Mouse (Mus musculus) kidney, adult 8-10 months (tissue): ENCODE results near the gene Col12a1.

Experiments used
- DNase-seq, 2 experiments: peaks; one replicate each; pipeline ENCODE4 v3.0.0; 2022

Gene Col12a1

GRCm38 (mm10) chr9:79718481-79719370 is at the start of gene Col12a1:
Col12a1 (minus strand) TSS chr9:79718831.
- no peak for DNase-seq

GRCm38 (mm10) chr9:79766991-79767545 is 48.4 kb upstream of the Col12a1 start:
- peak; percentile 18 to 41 for DNase-seq

- peak; percentile 17 to 18 for DNase-seq
Observed at GRCm38 (mm10) chr9:79765329-79765728, 46.7 kb upstream of the Col12a1 start.

- DNase-seq = no peak
Observed at GRCm38 (mm10) chr9:79762519-79762918, 43.9 kb upstream of the Col12a1 start.

GRCm38 (mm10) chr9:79760076-79760475 is 41.4 kb upstream of the Col12a1 start:
- peak in 1 of 2 experiments; percentile 11 for DNase-seq

GRCm38 (mm10) chr9:79759385-79760005 is 40.9 kb upstream of the Col12a1 start, which contains the start of gene Cox7a2:
Cox7a2 (minus strand) TSS chr9:79759878.
- DNase-seq = peak; percentile 97

GRCm38 (mm10) chr9:79755311-79755710 is 36.7 kb upstream of the Col12a1 start:
- DNase-seq = no peak

GRCm38 (mm10) chr9:79751846-79752245 is 33.2 kb upstream of the Col12a1 start:
- DNase-seq = no peak

- no peak for DNase-seq
Observed at GRCm38 (mm10) chr9:79750709-79751108, 32.1 kb upstream of the Col12a1 start.

GRCm38 (mm10) chr9:79745036-79745435 is 26.4 kb upstream of the Col12a1 start:
- DNase-seq = no peak

- no peak for DNase-seq
Observed at GRCm38 (mm10) chr9:79735608-79736007, 17.0 kb upstream of the Col12a1 start.

GRCm38 (mm10) chr9:79730301-79730700 is 11.7 kb upstream of the Col12a1 start:
- DNase-seq = no peak

GRCm38 (mm10) chr9:79723090-79723489 is 4.5 kb upstream of the Col12a1 start:
- DNase-seq = no peak

- DNase-seq = peak in 1 of 2 experiments; percentile 45
Observed at GRCm38 (mm10) chr9:79721056-79721455, 2.4 kb upstream of the Col12a1 start.

GRCm38 (mm10) chr9:79720143-79720542 is 1.5 kb upstream of the Col12a1 start:
- DNase-seq = no peak

- no peak for DNase-seq
Observed at GRCm38 (mm10) chr9:79719451-79719850, 820 bp upstream of the Col12a1 start.

GRCm38 (mm10) chr9:79717836-79718475 is 675 bp downstream of the Col12a1 start:
- no peak for DNase-seq

GRCm38 (mm10) chr9:79716909-79717835 is 1.5 kb downstream of the Col12a1 start:
- peak in 1 of 2 experiments; percentile 68 for DNase-seq

GRCm38 (mm10) chr9:79716496-79716895 is 2.1 kb downstream of the Col12a1 start:
- DNase-seq = no peak

GRCm38 (mm10) chr9:79714471-79715045 is 4.1 kb downstream of the Col12a1 start:
- peak; percentile 56 to 75 for DNase-seq

- DNase-seq = no peak
Observed at GRCm38 (mm10) chr9:79689771-79690535, 28.7 kb downstream of the Col12a1 start.
